Mouse (Mus musculus): ENCODE measurements at regions not wholly inside any gene's neighbourhood (a gene's known extent, or its start where the extent isn't known, plus 50 kb on each side); places are given as distances from the start of the nearest gene placed in this dataset.

DNA sequence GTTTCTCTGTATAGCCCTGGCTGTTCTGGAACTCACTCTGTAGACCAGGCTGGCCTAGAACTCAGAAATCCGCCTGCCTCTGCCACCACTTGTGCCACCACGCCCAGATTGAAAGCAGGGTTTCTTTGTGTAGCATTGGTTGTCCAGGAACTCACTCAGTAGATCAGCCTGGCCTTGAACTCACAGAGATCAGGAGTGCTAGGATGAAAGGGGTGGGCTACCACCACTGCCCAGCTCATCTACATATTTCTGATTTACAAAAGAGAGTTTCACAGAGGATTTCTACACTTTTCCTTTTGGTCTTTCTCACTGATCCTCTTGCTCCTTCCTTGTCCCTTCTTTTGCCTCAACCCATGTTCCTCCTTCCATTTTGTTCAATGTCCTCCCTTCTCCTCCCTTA, 53.1 kb upstream of the Lbx1 start:
- no peak for DNase-seq

DNA sequence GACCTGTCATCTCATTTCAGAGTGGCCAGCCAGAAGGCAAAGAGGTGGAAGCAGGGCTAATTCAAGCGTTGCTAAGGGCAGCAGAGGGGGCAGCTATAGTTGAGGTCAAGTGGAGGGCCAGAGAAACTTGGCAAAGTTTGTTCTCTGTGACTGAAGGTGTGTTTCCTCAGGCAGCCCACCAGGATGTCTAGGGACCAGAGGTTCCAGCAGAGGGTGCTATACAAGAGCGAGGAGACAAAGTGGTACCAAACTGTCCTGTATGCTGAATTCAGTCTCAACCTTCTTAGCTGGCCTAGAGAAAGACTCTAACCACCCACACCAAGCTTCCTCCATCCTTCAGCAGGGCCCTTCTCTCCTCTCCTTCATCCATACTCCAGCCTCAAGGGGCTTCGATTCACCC, 62.2 kb upstream of the Lbx1 start:
- no peak for DNase-seq

DNA sequence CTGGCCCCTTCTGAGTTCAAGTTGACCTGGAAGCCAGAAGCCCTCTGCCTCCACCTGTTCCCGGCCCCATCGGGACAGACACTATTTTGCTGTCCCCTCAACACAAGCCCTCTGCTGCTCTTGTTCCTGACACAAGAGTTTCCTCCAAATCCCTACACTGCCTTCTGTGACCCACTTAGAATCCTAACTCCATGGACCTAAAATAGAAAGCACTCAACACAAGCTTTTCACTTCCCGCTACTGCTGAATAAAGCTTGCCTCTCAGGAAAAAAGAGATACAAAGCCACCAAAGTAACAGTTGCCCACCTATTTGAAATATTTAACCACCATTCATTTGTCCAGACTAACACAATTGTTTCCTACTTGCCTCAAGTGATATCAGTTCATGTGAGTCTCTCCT, 63.7 kb upstream of the Lbx1 start:
- DNase-seq, result no peak

DNA sequence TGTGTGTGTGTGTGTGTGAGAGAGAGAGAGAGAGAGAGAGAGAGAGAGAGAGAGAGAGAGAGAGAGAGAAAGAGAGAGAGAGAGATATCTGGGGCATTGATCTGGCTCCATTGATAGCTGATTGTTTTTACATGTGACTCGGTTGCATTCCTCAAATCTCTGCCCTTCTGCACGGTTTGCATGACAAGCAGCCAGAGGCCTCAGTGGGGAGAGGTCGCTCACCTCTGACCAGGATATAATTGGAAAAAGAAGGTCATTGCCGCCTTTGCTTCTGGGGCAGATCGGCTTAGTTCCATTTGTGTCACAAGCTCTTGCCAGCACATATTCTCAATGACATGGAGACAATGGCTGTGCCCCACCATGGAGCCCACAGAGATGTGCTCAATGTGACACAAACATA, 63.8 kb upstream of the Btrc start:
- no peak for DNase-seq

DNA sequence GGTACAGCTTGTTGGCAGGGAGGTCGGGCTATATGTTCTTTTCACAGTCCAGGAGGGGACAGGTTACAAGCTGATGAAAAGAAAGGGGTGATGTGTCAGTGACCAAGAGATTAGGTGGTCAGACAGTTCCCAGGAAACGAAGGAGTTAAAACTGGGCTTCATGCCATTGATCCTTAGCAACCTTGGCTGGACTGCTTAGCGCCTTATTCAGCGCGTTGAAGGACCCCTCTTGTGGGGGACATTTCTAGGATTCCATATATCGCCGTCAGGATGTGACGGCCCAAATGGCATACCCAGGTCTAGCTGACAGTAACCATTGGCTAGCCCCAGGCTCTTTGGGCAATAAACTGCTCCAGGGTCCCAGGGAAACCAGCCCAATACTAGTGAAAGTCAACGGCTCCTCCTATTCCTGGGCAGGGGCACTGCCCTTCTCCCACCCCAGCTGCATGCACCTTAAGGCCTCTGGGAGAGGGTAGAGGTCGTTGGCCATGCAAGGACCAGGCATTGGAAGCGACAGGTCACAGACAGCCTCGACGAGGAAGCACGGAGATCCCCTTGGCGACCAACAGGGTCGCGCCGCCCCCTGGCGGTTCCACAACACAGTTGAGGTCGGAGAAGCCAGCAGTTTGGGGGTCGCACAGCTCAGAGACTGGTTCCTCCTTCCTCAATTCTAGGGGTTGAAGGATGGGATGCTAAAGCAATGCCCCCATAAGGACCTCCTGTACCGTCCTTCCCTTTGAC, 62.7 kb upstream of the Btrc start:
- peak; percentile 71 for DNase-seq

DNA sequence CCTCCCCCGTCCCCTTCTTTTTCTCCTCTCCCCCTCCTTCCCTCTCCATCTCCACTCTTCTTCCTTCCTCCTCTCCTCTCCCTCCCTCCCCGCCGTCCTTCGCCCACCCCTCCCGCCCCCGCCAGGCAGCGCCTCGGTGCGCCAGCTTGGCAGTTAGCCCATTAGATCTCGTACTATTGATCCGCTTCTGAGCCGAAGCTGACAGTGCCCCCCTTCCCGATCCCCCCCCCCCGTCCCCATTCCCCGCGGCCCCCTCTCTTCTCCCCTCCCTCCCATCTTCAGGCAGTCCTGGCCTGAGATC, 62.2 kb upstream of the Btrc start:
- peak; percentile 60 for DNase-seq

- DNase-seq, result peak; percentile 78
Observed at GRCm38 (mm10) chr19:45301733-45302547, 61.6 kb upstream of the Btrc start.

- DNase-seq, result no peak
Observed at GRCm38 (mm10) chr19:45302548-45303241, 60.8 kb upstream of the Btrc start.

DNA sequence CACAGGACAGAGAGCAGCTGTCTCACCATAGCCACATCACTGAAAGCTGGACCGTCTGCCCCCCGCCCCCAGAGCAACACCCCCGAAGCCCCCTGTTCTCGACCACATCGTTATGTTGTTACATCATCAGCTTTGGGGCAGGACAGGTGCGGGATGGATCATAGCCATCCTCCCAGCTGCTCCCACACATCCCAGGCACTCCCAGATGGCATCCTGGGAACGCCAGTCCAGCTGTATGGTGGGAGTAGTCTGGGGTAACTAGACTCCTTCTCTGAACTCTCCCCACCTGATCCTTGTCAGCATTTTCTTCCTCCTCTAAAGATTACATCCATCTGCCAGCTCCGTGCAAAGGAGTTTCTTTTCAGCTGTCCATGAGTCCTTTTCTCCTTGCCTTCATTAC, 59.0 kb upstream of the Btrc start:
- no peak for DNase-seq

DNA sequence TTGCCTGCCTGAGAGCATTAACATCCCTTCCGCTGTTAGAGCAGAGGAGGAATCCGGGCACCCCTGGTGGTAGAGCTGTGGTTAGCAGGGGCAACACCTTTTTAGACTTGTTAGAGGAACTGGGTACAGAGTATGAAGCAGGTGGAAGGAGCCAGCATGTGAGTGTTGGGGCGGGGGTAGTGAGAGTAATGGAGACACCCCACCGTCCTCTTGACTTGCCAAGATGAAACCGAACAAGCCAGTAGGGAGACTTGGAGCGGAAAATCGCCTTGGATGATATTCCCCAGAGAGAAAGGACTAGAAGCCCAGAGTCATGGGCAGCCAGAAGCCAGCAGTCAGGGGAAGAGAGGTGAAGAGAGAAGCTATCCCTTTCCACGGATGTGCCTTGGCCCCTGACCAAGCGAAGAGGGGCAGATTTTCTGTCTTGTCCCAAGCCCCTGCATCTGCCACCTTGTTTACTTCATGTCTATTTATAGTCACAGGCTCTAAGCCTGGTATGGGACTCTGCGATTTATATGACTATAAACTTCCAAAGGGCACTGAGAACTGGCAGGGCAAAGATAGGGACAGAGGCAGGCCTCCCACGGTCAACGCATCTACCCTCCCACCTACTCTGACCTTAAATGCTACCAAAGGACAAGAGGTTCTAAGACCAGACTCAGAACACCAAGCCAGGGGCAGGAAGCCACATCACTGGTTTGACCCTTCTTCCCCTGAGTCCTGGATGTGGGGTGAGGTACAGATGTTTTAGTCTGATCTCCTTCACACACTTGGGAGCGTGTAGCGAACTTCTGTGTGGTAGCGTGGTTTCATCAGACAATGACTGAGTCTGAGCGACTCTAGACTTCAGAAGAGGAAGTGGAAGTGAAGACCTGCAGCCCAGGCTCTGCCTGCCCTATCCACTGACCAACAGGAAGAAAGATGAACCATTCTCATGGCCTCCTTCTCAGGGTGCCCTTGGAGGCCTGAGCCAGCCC, 55.9 kb upstream of the Btrc start:
- DNase-seq, result no peak

GRCm38 (mm10) chr19:45308676-45309275, 54.8 kb upstream of the Btrc start:
- DNase-seq, result no peak

DNA sequence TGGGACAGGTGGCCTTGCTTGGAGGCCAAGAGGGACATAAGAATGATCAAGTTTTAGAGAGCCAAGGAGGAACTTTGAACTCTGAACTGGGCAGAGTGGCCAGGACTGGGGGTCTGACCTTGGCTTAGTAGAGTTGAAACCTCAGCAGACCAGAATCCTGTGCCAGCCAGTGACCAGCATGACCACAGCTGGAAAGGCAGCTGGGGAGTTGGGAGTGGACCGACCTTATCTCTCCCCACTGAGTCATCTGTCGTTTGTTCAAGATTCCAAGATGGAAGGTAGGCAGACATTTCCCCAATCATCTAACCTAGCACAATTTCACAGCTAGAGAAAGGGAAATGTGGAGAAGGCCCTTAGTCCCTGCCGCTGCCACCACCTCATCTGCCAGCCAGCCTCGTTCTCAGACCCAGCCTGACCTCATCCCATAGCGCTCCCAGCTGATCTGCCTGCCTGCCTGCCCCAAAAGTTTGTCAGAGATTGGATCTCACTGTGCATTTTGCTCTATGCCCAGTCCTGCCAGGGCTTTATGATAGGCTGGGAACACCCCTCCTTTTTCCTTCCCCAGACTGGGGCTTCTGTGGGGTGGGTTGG, 53.1 kb upstream of the Btrc start:
- DNase-seq, result no peak

DNA sequence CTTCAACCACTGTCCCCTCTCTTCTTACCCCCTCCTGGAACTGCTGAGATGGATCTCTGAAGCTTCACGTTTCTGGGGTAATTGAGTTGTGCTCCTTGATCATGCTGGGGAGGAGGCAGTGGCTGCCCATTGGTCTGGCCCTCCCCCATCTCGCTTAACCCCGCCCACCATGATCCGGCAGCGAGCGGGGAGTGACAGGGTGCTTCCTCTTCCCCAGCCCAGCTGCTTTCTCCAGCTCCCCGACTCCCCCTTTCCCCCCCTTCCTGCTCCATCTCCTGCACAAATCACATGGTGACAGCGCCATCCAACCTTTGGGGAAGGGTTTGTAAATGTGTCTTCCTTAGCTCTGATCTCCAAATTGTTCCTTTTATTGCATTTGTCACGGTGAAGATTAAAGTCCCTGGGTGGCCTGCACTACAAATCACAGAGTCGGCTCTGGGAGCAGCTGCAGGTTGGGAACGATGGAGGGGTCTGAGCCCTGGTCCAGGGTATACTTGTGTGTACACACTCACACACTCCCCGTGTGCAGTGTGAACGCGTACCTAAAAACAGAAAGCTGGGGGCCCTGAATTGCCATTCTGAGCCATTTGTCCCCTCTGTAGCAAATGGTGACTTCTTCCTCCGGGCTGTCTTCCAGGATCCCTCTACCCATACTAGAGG, 52.5 kb upstream of the Btrc start:
- peak; percentile 57 for DNase-seq

- no peak for DNase-seq
Observed at GRCm38 (mm10) chr19:45311831-45312537, 51.5 kb upstream of the Btrc start.

DNA sequence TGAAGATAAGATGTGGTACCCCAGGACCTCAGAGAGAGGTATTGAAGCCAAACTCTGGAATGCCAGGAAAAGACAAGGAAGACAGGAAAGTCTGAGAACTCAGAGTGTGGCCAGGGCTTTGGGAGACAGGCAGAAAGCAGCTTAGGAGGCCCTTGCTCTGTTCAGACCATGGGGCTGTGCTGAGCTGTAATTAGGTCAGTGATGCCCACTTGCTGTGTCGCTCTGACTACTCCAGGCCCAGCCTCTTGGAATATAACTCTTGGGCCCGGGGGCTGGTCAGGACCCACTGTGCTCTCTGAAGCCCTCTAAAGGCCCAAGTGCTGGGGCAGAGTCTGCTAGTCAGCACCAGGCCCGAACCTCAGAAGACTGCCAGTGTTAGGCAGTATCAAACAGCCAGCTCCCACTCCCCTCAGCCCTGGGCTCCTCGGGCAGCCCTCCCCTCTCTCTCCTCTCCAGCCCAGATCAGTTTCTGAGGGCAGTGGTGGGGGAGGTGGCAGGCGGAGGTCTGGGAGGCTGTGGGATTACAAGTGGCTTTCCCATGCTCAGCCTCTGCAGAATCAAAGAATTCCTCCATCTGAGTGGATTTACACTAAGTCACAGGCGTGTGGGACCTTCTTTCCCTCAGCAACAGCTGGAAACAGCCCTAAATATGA, 50.7 kb upstream of the Btrc start:
- DNase-seq, result no peak
